Mouse (Mus musculus) gastrocnemius, adult 2 months (tissue): ENCODE results near the gene Ptprg. TPM values are rescaled to one million over a fixed set of nuclear protein-coding genes. Genes with fewer than 3 reads are reported as not detected.

Source experiments
- DNase-seq: peaks from one replicate; pipeline ENCODE4 v3.0.0; 2022
- H3K27ac ChIP-seq: fragments of 200-600 bp; 2 replicates; pipeline ENCODE4 v1.8.1; 2022; ENCODE audit warnings: mild to moderate bottlenecking
- H3K4me3 ChIP-seq: fragments of 200-600 bp; 2 replicates; pipeline ENCODE4 v1.8.1; 2022; ENCODE audit warnings: mild to moderate bottlenecking, moderate library complexity
- CTCF ChIP-seq: fragments of 200-600 bp; IDR thresholded peaks from 2 replicates; pipeline ENCODE4 v1.8.1; 2022; ENCODE audit warnings: antibody characterized with exemption, mild to moderate bottlenecking, moderate library complexity
- intact Hi-C: fragments of 180-260 bp; cut with DNase I; formaldehyde crosslinking; loops from one replicate; pipeline ENCODE4 v1.15.1; 2025
- total RNA-seq, 2 experiments: library from RNA; stranded (reverse); gene quantifications; 2 replicates each; pipeline ENCODE4 v1.2.3; 2021

Gene Ptprg
- total RNA-seq, 2 experiments from 2014 or later = 26.3 to 32.5 TPM

- H3K4me3 ChIP-seq = no peak overlapping the region
- H3K27ac ChIP-seq = no peak overlapping the region
- intact Hi-C loops = no loop called here
- no peak for TF ChIP-seq CTCF
- no peak for DNase-seq
Measured at GRCm38 (mm10) chr14:12069707-12070106, 516.4 kb downstream of the Ptprg start.

- TF ChIP-seq CTCF = no peak
- intact Hi-C loops = no loop called here
- Histone ChIP-seq H3K4me3 (no peak overlapping the region), H3K27ac (peak overlapping the region; percentile 28)
- no peak for DNase-seq
Measured at GRCm38 (mm10) chr14:12070361-12070760, 517.0 kb downstream of the Ptprg start.

GRCm38 (mm10) chr14:12070856-12071465, 517.6 kb downstream of the Ptprg start:
- Histone ChIP-seq H3K27ac (peak overlapping the region; percentile 28), H3K4me3 (no peak overlapping the region)
- intact Hi-C loops = no loop called here
- TF ChIP-seq CTCF = no peak
- DNase-seq = peak; percentile 21

GRCm38 (mm10) chr14:12072026-12072861, 518.9 kb downstream of the Ptprg start:
- no peak overlapping the region for H3K4me3 ChIP-seq
- DNase-seq = no peak
- intact Hi-C loops = no loop called here

DNA sequence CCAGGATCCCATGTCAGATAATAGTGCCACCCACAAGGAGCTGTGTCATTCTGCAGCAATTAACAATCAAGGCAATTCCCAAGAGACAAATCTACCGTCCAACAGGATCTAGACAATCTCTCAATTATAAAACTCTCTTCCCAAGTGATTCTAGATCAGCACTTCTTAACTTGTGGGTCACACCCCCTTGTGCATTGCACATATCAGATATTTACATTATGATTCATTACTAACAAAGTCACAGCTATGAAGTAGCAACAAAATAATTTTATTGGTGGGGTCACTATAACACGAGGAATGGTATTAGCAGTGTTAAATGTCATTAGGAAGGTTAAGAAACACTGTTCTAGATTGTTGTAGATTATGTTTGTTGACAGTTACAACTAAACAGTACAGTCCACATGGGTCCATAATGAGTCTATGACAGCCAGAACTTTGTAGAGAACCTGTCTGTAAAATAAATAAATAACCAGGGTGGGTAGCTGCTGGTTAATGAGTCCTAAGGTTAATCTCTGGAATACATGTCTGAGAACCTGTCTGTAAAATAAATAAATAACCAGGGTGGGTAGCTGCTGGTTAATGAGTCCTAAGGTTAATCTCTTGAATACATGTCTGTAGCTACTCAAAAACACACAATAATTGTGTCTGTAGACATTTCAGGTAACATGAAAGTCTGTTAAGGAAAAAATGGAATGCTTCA, 520.2 kb downstream of the Ptprg start:
- no peak for DNase-seq
- no peak for TF ChIP-seq CTCF
- Histone ChIP-seq H3K4me3 (no peak overlapping the region), H3K27ac (no peak overlapping the region)
- intact Hi-C loops = no loop called here

More at GRCm38 (mm10) chr14:12072026-12072861, 518.9 kb downstream of the Ptprg start:
- no peak for TF ChIP-seq CTCF
- no peak overlapping the region for H3K27ac ChIP-seq

DNA sequence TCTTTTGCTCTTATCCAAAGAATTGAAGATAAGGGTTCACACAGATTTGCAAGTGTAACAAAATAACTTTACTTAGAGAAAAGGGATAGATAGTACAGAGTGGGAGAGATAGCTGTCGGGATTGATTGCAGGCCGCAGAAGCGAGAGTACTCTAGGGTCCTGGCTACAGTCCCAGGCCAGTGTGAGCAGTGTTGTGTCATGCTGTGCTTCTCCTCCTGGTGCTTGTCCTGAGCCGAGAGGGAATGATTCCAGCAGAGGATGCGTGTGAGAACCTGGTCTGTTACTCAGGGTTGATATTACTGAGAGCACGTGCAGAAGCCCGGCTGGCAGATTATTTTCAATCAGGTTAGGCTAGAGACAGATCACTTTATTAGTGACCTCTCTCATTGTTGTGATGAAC, 523.9 kb downstream of the Ptprg start:
- peak; percentile 26 for DNase-seq
- Histone ChIP-seq H3K27ac (no peak overlapping the region), H3K4me3 (no peak overlapping the region)
- no peak for TF ChIP-seq CTCF
- intact Hi-C loops = no loop called here

GRCm38 (mm10) chr14:12079250-12079649, 525.9 kb downstream of the Ptprg start:
- TF ChIP-seq CTCF = no peak
- no peak for DNase-seq
- no peak overlapping the region for H3K4me3 ChIP-seq
- intact Hi-C loops = no loop called here
- H3K27ac ChIP-seq = no peak overlapping the region

DNA sequence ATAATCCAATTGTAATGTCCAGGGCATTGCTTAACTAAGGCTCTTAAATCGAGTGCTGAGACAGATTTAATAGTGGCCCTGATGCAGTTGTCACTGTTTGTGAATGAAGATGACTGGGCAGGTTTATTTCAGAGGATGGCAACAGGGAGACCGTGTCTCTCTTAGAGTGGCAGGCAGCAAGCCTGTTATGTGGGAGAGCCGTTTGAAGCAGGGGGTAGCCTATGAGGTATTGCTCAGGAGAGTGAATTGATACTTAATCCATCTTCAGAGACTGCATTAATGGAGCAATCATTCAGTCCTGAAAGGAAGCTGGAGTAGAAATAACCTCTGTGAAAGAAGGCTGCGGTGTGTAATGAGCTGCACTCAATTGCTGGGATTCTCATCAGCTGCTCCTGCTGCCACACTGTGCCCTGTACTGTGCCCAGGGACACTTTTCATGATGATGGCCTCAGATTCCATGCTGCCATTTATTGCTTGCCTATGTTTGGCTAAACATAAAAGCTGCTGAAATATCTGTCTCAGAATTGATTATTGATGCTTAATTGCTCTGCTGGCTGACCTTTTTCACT, 526.6 kb downstream of the Ptprg start:
- intact Hi-C loops = no loop called here
- no peak for DNase-seq
- no peak overlapping the region for H3K27ac ChIP-seq
- TF ChIP-seq CTCF = no peak
- H3K4me3 ChIP-seq = no peak overlapping the region

- intact Hi-C loops = no loop called here
Measured at GRCm38 (mm10) chr14:12082131-12082921, 529.0 kb downstream of the Ptprg start.

DNA sequence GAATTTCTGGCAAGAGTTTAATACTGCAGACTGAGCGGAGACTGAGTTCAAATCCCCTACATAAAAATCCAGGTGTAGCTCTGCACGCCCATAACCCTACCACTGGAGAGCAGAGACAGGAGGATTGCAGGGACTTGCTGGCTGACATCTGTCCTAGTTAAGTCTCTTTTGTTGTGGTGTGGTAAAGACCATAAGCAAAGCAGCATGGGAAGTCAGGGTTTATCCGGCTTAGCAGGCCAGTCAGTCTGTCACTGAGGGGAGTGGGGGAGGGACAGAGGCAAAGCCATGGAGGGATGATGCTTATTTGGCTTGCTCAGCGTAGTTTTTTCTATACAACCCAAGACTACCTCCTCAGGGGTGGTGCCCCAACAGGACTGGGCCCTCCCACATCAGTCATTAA, 530.7 kb downstream of the Ptprg start:
- no peak for TF ChIP-seq CTCF
- intact Hi-C loops = no loop called here
- Histone ChIP-seq H3K27ac (no peak overlapping the region), H3K4me3 (no peak overlapping the region)
- DNase-seq = no peak

More at GRCm38 (mm10) chr14:12082131-12082921, 529.0 kb downstream of the Ptprg start:
- no peak for DNase-seq
- no peak for TF ChIP-seq CTCF
- Histone ChIP-seq H3K4me3 (no peak overlapping the region), H3K27ac (no peak overlapping the region)

- no peak for DNase-seq
- Histone ChIP-seq H3K27ac (no peak overlapping the region), H3K4me3 (no peak overlapping the region)
- intact Hi-C loops = no loop called here
- TF ChIP-seq CTCF = no peak
Measured at GRCm38 (mm10) chr14:12085078-12085477, 531.7 kb downstream of the Ptprg start.

DNA sequence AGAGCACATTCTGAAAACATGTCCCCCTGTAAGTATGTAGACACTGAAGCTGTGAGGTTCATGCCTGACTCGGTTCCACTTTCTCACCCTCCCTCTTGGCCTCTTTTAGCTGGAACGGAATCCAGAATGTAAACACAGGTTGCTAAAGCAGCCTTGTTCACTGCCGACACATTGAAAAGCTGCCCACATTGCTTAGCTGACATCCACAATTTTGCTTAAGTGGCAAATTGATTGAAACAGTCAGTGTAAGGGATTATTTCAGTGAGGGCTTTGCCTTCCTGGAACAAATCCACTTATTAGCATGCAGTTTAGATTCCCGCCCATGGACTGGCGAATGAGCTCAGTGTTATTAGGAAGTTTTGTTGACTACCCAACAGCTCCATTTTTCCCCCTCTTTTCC, 532.8 kb downstream of the Ptprg start:
- intact Hi-C loops = no loop called here
- TF ChIP-seq CTCF = no peak
- DNase-seq = no peak
- H3K27ac ChIP-seq = no peak overlapping the region
- no peak overlapping the region for H3K4me3 ChIP-seq
